Mouse (Mus musculus) stomach, postnatal 0 days (tissue): ENCODE results near the gene Ncaph. TPM values are rescaled to one million over a fixed set of nuclear protein-coding genes. Genes with fewer than 3 reads are reported as not detected.
"Not testable (repeated sequence)": the region's sequence is repeated elsewhere in the genome, so short reads cannot be mapped to it uniquely, and the experiment has no call there.

Experiments used
- ATAC-seq: fragments of 200-750 bp; cut with Nextera tagmentation; 2 replicates; pipeline ENCODE4 v1.8.0; 2017; ENCODE audit not compliant: low FRiP score, low TSS enrichment
- DNase-seq: peaks from one replicate; pipeline ENCODE4 v3.0.0-alpha.2; 2016; ENCODE audit warnings: low spot score
- H3K27ac ChIP-seq: fragments of 300-500 bp; sonication (generic); replicated peaks from 2 replicates; pipeline ENCODE4 v1.5.1; 2014; ENCODE audit warnings: mild to moderate bottlenecking, control low read depth
- H3K27me3 ChIP-seq: fragments of 300-500 bp; sonication (generic); 2 replicates; pipeline ENCODE4 v1.6.1; 2014; ENCODE audit warnings: low read length; ENCODE audit not compliant: control insufficient read depth, insufficient read depth
- H3K36me3 ChIP-seq: fragments of 300-500 bp; sonication (generic); 2 replicates; pipeline ENCODE4 v1.6.1; 2014; ENCODE audit warnings: low read length, mixed read lengths; ENCODE audit not compliant: control insufficient read depth, insufficient read depth
- H3K4me1 ChIP-seq: fragments of 300-500 bp; sonication (generic); replicated peaks from 2 replicates; pipeline ENCODE4 v1.6.1; 2014; ENCODE audit warnings: antibody characterized with exemption; ENCODE audit not compliant: control insufficient read depth, insufficient read depth
- H3K4me2 ChIP-seq: fragments of 300-500 bp; sonication (generic); replicated peaks from 2 replicates; pipeline ENCODE4 v1.6.1; 2014; ENCODE audit warnings: low read depth, mild to moderate bottlenecking, control low read depth, moderate library complexity
- H3K4me3 ChIP-seq: fragments of 300-500 bp; sonication (generic); 2 replicates; pipeline ENCODE4 v1.5.1; 2014; ENCODE audit warnings: low read depth, low read length, control low read depth
- H3K9ac ChIP-seq: fragments of 300-500 bp; sonication (generic); 2 replicates; pipeline ENCODE4 v1.6.1; 2014; ENCODE audit warnings: mild to moderate bottlenecking, low read length, control low read depth, mixed read lengths
- H3K9me3 ChIP-seq: fragments of 300-500 bp; sonication (generic); 2 replicates; pipeline ENCODE4 v1.6.1; 2016; ENCODE audit warnings: low read length; ENCODE audit not compliant: control insufficient read depth
- CTCF ChIP-seq: IDR thresholded peaks from 2 replicates; pipeline ENCODE4 v1.5.1; 2016; ENCODE audit warnings: antibody characterized with exemption, low read depth, mild to moderate bottlenecking, moderate library complexity
- EP300 ChIP-seq: optimal IDR thresholded peaks from 2 replicates; pipeline ENCODE3; 2016; ENCODE audit warnings: antibody characterized with exemption
- WGBS: fragments of 180-500 bp; shearing (Covaris S2); extraction: QIAGEN DNeasy Blood & Tissue Kit; methylation state at CpG from one replicate; pipeline ENCODE4 v1.1.7; 2014; 5-methylcytosine and 5-hydroxymethylcytosine counted together
- polyA plus RNA-seq: library from polyadenylated mRNA; unstranded; fragments of >200 nt; fragmentation: Nextera tagmentation; extraction: Ambion mirVana; gene quantifications from 2 replicates; pipeline ENCODE4 v1.2.1, GENCODE M21; 2015

Gene Ncaph
- polyA plus RNA-seq, 1 experiment from 2014 or later, result 18.3 TPM

DNA sequence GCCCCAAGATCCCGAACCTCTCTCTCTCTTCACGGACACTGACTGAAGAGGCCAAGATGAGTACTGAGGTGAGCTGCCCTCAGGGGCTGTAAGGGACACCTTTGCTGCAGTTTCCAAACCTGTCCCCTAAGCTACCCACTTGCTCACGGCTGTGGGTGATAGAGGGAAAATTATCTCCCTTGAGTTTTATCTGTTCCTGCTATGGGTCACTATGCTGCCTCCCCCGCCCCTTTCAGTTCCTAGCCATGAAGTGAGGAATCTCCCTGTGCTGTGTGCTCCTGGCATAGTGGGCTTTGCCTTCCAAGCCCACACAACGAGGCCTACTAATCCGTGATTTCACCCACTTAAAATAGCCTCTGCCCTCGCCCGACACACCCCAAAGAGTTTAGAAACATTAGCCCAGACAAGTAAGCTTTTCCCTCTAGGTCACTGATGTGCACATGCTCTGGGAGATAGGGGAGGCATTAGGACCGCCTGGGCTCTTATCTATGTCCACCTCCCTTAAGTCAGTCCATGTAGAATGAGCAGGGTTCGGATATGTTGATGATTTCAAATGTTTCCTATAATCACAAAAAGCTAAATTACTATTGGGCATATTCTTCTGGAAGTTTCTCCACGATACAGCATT, 53.0 kb downstream of the Ncaph start:
- ATAC-seq (no peak), DNase-seq (no peak)
- Histone ChIP-seq H3K27me3 (no peaks in the 10 kb centered on the region), H3K36me3 (no peaks in the 10 kb centered on the region; the same call in 1 of the 2 replicates), H3K9me3 (no peaks in the 10 kb centered on the region), H3K4me1 (no peaks in the 10 kb centered on the region), H3K4me2 (no peak overlapping the region), H3K4me3 (no peak overlapping the region), H3K9ac (no peak overlapping the region), H3K27ac (no peak overlapping the region)
- TF ChIP-seq EP300 (no peak), CTCF (no peak)
- WGBS, result 89% methylated on average over 11 of the region's 11 CpGs

DNA sequence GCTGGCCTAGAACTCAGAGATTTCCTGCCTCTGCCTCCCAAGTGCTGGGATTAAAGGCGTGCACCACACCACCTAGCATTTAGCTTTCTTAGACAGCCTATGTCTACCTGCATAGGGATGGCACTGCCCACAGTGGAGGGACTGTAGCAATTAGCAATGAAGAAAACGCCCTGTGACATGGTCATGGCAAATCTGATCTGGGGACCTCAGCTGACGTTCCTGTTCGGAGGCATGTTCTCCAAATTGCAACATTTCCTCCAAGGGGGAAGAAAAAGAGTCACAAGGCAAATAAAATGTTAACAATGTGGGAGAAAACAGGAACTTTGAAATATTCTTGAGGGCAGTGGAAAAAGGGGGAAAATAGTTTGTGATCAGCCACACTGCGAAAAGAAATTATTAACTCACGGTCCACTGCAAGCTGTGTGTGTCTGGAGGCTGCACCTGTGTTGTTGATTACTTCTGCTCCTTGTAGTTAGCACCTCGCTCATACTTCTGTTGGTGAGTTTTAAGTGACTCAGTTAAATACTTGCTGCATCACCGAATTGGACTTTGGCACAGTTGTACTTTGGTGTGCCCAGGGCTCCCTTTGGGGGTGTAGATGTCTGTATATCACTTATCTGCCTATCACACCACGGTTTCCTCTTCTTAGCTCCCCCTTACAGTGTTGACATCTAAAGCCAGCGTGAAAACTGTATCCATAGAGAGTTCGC, 53.7 kb downstream of the Ncaph start:
- TF ChIP-seq CTCF (no peak), EP300 (no peak)
- Histone ChIP-seq H3K27me3 (no peaks in the 10 kb centered on the region), H3K9ac (no peak overlapping the region), H3K4me1 (no peaks in the 10 kb centered on the region), H3K4me3 (no peak overlapping the region), H3K27ac (no peak overlapping the region), H3K36me3 (no peaks in the 10 kb centered on the region; the same call in 1 of the 2 replicates), H3K4me2 (no peak overlapping the region), H3K9me3 (no peaks in the 10 kb centered on the region)
- DNase-seq, result no peak
- 87% methylated on average over 11 of the region's 11 CpGs for WGBS
- ATAC-seq, result peak; percentile 26; the same call in 1 of the 2 replicates

DNA sequence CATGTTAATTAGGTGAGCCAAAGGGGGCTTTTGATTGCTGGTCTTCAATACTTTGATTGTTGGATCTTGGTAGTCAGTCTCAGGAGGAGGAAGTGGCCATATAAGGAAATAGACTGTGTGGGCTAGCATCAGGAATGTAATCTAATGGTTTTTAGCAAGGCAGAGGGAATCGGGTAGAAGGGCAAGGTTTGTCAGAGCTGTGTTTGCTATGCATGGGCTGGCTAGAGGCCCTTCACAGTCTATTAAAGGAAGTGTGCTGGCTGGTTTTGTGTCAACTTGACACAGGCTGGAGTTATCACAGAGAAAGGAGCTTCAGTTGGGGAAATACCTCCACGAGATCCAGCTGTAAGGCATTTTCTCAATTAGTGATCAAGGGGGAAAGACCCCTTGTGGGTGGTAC, 54.7 kb downstream of the Ncaph start:
- H3K36me3 ChIP-seq, H3K4me1 ChIP-seq, H3K27ac ChIP-seq, DNase-seq, H3K27me3 ChIP-seq, H3K9me3 ChIP-seq, H3K4me3 ChIP-seq, H3K4me2 ChIP-seq, H3K9ac ChIP-seq: not testable (repeated sequence)
- ATAC-seq, result peak; percentile 72; the same call in 1 of the 2 replicates
- WGBS, result 50% methylated on average over 2 of the region's 2 CpGs

DNA sequence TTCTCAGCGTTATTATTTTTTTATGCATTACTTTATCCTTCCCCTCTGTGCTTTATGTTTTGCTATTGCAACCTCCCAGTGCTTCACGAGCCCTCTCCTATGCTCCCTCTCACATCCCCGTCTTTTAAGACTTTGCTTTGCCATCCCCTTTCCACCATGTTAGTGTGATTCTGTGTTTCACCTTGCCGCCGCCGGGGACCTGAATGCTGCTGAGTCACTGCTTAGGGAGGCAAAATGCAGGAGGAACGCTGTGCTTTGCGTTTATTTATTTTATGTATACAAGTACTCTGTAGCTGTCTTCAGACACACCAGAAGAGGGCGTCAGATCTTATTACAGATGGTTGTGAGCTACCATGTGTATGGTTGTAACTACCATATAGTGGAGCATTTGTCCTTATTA, 56.1 kb downstream of the Ncaph start:
- WGBS, result 70% methylated on average over 9 of the region's 9 CpGs
- ATAC-seq (no peak), DNase-seq (no peak)
- no peak overlapping the region for H3K4me3 ChIP-seq
- no peaks in the 10 kb centered on the region for H3K4me1 ChIP-seq
- no peaks in the 10 kb centered on the region for H3K27me3 ChIP-seq
- H3K36me3 ChIP-seq, result no peaks in the 10 kb centered on the region
- TF ChIP-seq EP300, result no peak
- no peak for TF ChIP-seq CTCF
- no peak overlapping the region for H3K27ac ChIP-seq
- no peaks in the 10 kb centered on the region for H3K9me3 ChIP-seq
- no peak overlapping the region for H3K4me2 ChIP-seq
- no peak overlapping the region for H3K9ac ChIP-seq

DNA sequence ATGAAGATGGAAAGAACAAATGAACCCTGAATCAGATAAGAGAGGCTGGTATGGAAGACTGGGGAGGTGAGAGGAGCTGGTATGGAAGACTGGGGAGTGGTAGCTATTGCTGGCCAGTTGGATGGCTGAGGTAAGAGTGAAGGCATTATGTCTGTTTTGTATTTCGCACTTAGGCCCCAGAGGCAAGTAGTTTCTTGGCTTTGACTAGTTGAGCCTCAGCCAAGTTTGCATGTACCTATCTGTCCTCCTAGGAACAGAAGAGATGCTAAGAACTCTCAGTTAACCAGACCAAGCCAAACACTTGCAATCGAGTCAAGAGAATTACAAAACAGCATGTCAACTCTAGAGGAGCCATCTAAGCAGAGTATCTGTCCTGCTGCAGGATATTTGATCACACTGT, 59.6 kb downstream of the Ncaph start:
- 92% methylated on average over 2 of the region's 2 CpGs for WGBS
- H3K9ac ChIP-seq, result no peak overlapping the region
- H3K4me2 ChIP-seq, result no peak overlapping the region
- no peaks in the 10 kb centered on the region for H3K9me3 ChIP-seq
- H3K4me1 ChIP-seq, result no peaks in the 10 kb centered on the region
- DNase-seq, result no peak
- TF ChIP-seq CTCF (no peak), EP300 (no peak)
- no peaks in the 10 kb centered on the region for H3K36me3 ChIP-seq
- no peak overlapping the region for H3K4me3 ChIP-seq
- no peak for ATAC-seq
- H3K27ac ChIP-seq, result no peak overlapping the region
- no peaks in the 10 kb centered on the region for H3K27me3 ChIP-seq

DNA sequence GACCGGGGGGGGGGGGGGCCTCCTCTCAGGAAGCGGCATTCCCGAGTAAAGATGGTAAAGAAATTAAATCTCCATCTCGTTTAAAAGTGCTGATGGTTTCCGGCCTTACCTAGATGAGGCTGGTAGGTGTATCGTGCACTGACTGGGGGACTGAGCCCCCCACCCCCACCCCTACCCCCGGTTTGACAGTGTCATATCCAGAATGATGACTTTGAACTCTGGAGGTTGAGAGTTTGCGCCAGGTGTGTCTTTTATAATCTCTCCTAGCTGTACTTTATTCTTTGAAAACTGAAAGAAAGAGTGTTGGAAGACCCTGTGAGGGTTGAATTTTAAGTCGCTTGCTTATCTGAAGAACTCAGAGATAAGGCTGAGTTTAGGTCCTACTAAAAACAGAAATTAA, 62.9 kb downstream of the Ncaph start:
- peak overlapping the region; percentile 68 for H3K9ac ChIP-seq
- H3K9me3 ChIP-seq, result no peaks in the 10 kb centered on the region
- H3K36me3 ChIP-seq, result peaks cover 6% of the 10 kb centered on the region; the same call in 1 of the 2 replicates
- H3K27ac ChIP-seq, result no peak overlapping the region
- H3K4me3 ChIP-seq, result peak overlapping the region; percentile 66
- TF ChIP-seq CTCF (no peak), EP300 (no peak)
- DNase-seq, result no peak
- no peaks in the 10 kb centered on the region for H3K27me3 ChIP-seq
- peak overlapping the region; percentile 64 for H3K4me2 ChIP-seq
- WGBS, result 9% methylated on average over 7 of the region's 9 CpGs
- no peaks in the 10 kb centered on the region for H3K4me1 ChIP-seq
- ATAC-seq, result no peak; the same call in 1 of the 2 replicates
